Mouse (Mus musculus) left cerebral cortex, postnatal 10 days (tissue): Measurements from ENCODE around the gene Bcl11a. TPM values are rescaled to one million over a fixed set of nuclear protein-coding genes. Genes with fewer than 3 reads are reported as not detected.

ENCODE experiments used
- DNase-seq, 2 experiments: peaks; one replicate each; pipeline ENCODE4 v3.0.0; 2021 to 2022; ENCODE audit warnings: low spot score in 2 of 2, mixed read lengths in 1 of 2; ENCODE audit errors: extremely low spot score in 1 of 2
- intact Hi-C: fragments of 180-260 bp; cut with DNase I; formaldehyde crosslinking; loops from one replicate; pipeline ENCODE4 v1.15.1; 2025
- total RNA-seq, 2 experiments: library from RNA; stranded (reverse); gene quantifications; 2 replicates each; pipeline ENCODE4 v1.2.3; 2021

The Bcl11a gene
- total RNA-seq, 2 experiments from 2014 or later: 142 to 145 TPM

GRCm38 (mm10) chr11:24078706-24079316 is 955 bp downstream of the Bcl11a start:
- peak in 1 of 2 experiments; percentile 45 for DNase-seq
- intact Hi-C loops: loop anchor here (5.0 to 10.0 kb wide), 2 partner anchors 1783 to 1996 kb away; no protein-coding TSS in a partner anchor

- intact Hi-C loops: loop anchor here (5.0 to 10.0 kb wide), 5 partner anchors 295 to 1995 kb away; no protein-coding TSS in a partner anchor
- peak in 1 of 2 experiments; percentile 75 for DNase-seq
Measured at GRCm38 (mm10) chr11:24079392-24080391, 1.8 kb downstream of the Bcl11a start.

- intact Hi-C loops: loop anchor here (10.0 kb wide), 3 partner anchors 294 to 1224 kb away; no protein-coding TSS in a partner anchor
Measured at GRCm38 (mm10) chr11:24080541-24080940, 2.7 kb downstream of the Bcl11a start.

GRCm38 (mm10) chr11:24081016-24081686 is 3.3 kb downstream of the Bcl11a start:
- peak in 1 of 2 experiments; percentile 77 for DNase-seq
- intact Hi-C loops: loop anchor here (10.0 kb wide), 3 partner anchors 294 to 1224 kb away; no protein-coding TSS in a partner anchor

More at GRCm38 (mm10) chr11:24080541-24080940, 2.7 kb downstream of the Bcl11a start:
- DNase-seq: peak in 1 of 2 experiments; percentile 81

- DNase-seq: peak in 1 of 2 experiments; percentile 65
- intact Hi-C loops: loop anchor here (10.0 kb wide), 3 partner anchors 293 to 1223 kb away; no protein-coding TSS in a partner anchor
Measured at GRCm38 (mm10) chr11:24081687-24082384, 4.0 kb downstream of the Bcl11a start.

- intact Hi-C loops: loop anchor here (10.0 kb wide), 3 partner anchors 292 to 1222 kb away; no protein-coding TSS in a partner anchor
- DNase-seq: no peak
Measured at GRCm38 (mm10) chr11:24082385-24083075, 4.7 kb downstream of the Bcl11a start.

- intact Hi-C loops: loop anchor here (10.0 kb wide), 3 partner anchors 292 to 1222 kb away; no protein-coding TSS in a partner anchor
- no peak for DNase-seq
Measured at GRCm38 (mm10) chr11:24083076-24083405, 5.2 kb downstream of the Bcl11a start.

- DNase-seq: no peak
- intact Hi-C loops: loop anchor here (10.0 kb wide), 3 partner anchors 291 to 1221 kb away; no protein-coding TSS in a partner anchor
Measured at GRCm38 (mm10) chr11:24083423-24083822, 5.6 kb downstream of the Bcl11a start.

GRCm38 (mm10) chr11:24084077-24084476 is 6.2 kb downstream of the Bcl11a start:
- no peak for DNase-seq
- intact Hi-C loops: loop anchor here (10.0 kb wide), 3 partner anchors 291 to 1221 kb away; no protein-coding TSS in a partner anchor

GRCm38 (mm10) chr11:24084590-24084989 is 6.7 kb downstream of the Bcl11a start:
- DNase-seq: no peak
- intact Hi-C loops: loop anchor here (10.0 kb wide), 3 partner anchors 290 to 1220 kb away; no protein-coding TSS in a partner anchor

GRCm38 (mm10) chr11:24085986-24086385 is 8.1 kb downstream of the Bcl11a start:
- intact Hi-C loops: loop anchor here (10.0 kb wide), 3 partner anchors 289 to 1219 kb away; no protein-coding TSS in a partner anchor
- no peak for DNase-seq

- no peak for DNase-seq
- intact Hi-C loops: loop anchor here (10.0 kb wide), 3 partner anchors 288 to 1218 kb away; no protein-coding TSS in a partner anchor
Measured at GRCm38 (mm10) chr11:24087069-24087468, 9.2 kb downstream of the Bcl11a start.

GRCm38 (mm10) chr11:24090443-24090842 is 12.6 kb downstream of the Bcl11a start:
- no peak for DNase-seq

GRCm38 (mm10) chr11:24091393-24092080 is 13.7 kb downstream of the Bcl11a start:
- no peak for DNase-seq
- intact Hi-C loops: no loop called here

More at GRCm38 (mm10) chr11:24090443-24090842, 12.6 kb downstream of the Bcl11a start:
- intact Hi-C loops: no loop called here

- no peak for DNase-seq
- intact Hi-C loops: no loop called here
Measured at GRCm38 (mm10) chr11:24092618-24093017, 14.8 kb downstream of the Bcl11a start.

GRCm38 (mm10) chr11:24094086-24094487 is 16.2 kb downstream of the Bcl11a start:
- no peak for DNase-seq
- intact Hi-C loops: no loop called here

GRCm38 (mm10) chr11:24095236-24095635 is 17.4 kb downstream of the Bcl11a start:
- intact Hi-C loops: no loop called here
- no peak for DNase-seq
